Mouse (Mus musculus) large intestine, adult 2 months (tissue): ENCODE data around the gene Mcub. TPM values are rescaled to one million over a fixed set of nuclear protein-coding genes. Genes with fewer than 3 reads are reported as not detected.

Source experiments
- DNase-seq: peaks from one replicate; pipeline ENCODE4 v3.0.0-alpha.2; 2012; ENCODE audit warnings: low read depth, low spot score
- WGBS: fragments of 180-500 bp; shearing (Covaris S2); methylation state at CpG from one replicate; pipeline ENCODE4 v1.1.7; 2018; 5-methylcytosine and 5-hydroxymethylcytosine counted together
- polyA plus RNA-seq: library from polyadenylated mRNA; depleted of rRNA; stranded (reverse); fragments of >200 nt; gene quantifications from 2 replicates; pipeline ENCODE4 v1.2.3, GENCODE M21; 2012; rRNA removed

Mcub gene
- 2.2 and 2.9 TPM in 2 replicates for polyA plus RNA-seq

- peak; percentile 25 for DNase-seq
- 1% methylated on average over 63 of the region's 63 CpGs for WGBS
Observed at GRCm38 (mm10) chr3:129969432-129970395, at the start of gene Mcub. TSS of gene Mcub (minus strand) at chr3:129970206.

DNA sequence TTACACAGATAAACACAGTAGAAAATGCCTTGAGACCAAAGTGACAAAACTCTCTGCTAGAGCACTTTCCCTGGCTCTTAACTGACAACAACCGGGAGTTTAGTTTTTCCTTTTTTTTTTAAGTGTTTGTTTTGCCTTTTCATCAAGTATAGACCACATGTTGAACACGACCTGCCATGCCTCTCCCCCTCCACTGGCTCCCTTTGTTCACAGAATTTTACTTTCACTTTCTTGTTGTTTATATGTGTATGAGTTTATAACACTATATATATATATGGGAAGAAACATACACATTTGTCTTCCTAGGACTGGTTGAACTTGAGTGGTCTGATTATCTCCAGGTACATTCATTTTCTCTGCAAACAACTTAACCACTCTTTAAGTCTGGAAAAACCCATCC lies 42.9 kb upstream of the Mcub start:
- 44% methylated on average over 2 of the region's 2 CpGs for WGBS
- no peak for DNase-seq

- 52% methylated on average over 1 of the region's 1 CpGs for WGBS
- DNase-seq, result no peak
Observed at GRCm38 (mm10) chr3:130011236-130011635, 41.2 kb upstream of the Mcub start.

DNA sequence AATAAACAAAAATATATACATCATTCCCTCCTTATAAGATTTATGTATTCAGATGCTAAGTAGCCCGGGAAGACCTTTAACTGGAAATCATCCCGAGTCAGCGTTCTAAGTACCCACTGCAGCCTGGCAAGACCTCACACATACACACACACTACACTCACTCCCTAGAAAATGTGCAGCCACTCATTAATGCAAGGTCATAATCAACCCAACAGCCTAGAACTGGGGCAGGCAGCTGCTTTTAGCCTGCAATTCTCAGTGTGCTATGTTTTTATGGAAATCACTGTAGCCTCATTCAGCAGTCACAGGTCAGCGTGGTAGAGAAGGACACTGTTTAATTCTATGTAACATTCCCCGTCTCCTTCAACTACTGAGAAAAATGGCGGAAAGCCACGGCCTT lies 36.1 kb upstream of the Mcub start:
- 90% methylated on average over 7 of the region's 7 CpGs for WGBS
- no peak for DNase-seq

- 96% methylated on average over 11 of the region's 11 CpGs for WGBS
- no peak for DNase-seq
Observed at GRCm38 (mm10) chr3:130000926-130001325, 30.9 kb upstream of the Mcub start.

DNA sequence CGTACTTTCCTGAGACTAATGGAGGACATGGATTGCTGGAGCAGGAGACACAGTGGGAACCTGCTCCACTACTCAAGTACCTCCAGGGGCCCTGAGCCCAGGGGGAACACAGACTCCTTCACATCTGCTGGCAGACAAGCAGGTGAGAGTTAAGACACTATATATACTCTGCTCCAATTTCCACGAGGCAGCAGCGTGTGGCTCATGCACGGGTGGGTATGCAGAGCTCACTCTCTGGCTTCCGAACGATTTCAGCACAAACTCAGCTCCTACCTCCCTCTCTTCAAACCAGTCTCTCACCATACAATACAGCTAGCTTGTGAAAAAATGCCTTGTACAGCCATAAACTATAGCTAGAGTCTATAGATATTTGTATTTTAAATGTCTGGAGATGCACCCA lies 28.5 kb upstream of the Mcub start:
- 88% methylated on average over 6 of the region's 6 CpGs for WGBS
- no peak for DNase-seq

GRCm38 (mm10) chr3:129998001-129998400 lies 28.0 kb upstream of the Mcub start:
- DNase-seq, result no peak
- 79% methylated on average over 7 of the region's 7 CpGs for WGBS

- WGBS, result 90% methylated on average over 3 of the region's 3 CpGs
- DNase-seq, result no peak
Observed at GRCm38 (mm10) chr3:129997324-129997723, 27.3 kb upstream of the Mcub start.

DNA sequence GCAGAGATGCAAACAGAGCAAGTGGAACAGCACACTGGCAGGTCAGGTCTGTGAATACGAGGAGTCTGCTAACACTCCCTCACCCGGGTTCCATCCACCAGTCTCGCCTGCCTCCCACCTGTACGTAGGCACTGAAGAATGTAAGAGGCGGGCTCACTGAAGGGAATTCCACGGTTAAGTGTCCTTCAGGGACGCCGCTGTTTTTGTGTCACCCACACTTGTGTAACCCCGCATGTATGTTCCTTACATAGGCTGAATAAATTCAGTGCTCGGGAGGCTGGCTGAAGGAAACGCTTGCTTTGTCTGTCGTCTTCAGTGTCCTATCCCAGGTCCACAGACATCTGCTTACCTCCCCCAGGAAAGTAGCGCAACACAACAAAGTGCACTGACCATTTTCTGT lies 17.3 kb upstream of the Mcub start:
- DNase-seq, result no peak
- 96% methylated on average over 13 of the region's 13 CpGs for WGBS

DNA sequence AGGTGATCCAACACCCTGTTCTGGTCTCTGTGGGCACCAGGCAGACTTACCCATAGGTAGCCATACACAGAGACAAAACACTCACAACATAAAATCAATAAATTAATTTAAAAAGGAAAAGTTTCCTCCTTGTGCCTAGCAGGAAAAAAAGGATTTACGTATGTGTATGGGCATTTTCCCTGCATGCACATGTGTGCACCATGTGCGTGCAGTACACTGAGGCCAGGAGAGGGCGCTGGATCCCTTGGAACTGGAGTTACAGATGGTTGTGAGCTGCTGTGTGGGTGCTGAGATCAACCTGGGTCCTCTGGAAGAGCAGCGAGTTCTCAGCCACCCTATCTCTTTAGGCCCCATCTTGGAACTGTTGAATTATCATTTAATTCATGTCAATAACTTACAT lies 15.3 kb upstream of the Mcub start:
- WGBS, result 94% methylated on average over 4 of the region's 4 CpGs
- no peak for DNase-seq

GRCm38 (mm10) chr3:129984797-129985196 lies 14.8 kb upstream of the Mcub start:
- whole genome bisulfite sequencing, result 91% methylated on average over 5 of the region's 5 CpGs
- DNase-seq, result no peak

- no peak for DNase-seq
- WGBS, result 78% methylated on average over 5 of the region's 5 CpGs
Observed at GRCm38 (mm10) chr3:129982271-129982670, 12.3 kb upstream of the Mcub start.

GRCm38 (mm10) chr3:129981756-129982155 lies 11.8 kb upstream of the Mcub start:
- DNase-seq, result no peak
- 92% methylated on average over 11 of the region's 11 CpGs for WGBS

DNA sequence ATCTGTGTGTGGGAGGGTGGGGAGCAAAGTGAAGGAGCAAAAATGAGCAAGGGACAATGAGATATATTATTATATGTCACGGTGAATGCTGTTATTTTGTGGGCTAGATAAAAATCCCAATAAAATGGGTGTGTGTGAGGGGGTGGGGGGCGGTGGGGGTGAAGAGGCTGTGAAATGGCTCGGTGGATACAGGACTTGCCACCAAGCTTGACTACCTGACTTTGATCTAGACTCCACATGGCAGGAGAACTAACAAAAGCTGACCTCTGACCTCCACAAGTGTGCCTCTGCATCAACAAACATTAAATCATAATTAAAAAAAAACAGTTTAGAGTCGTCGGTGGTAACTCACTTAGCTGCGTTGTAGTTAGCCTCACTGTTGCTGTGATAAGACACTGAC lies 9.5 kb upstream of the Mcub start:
- 24% methylated on average over 6 of the region's 6 CpGs for WGBS
- no peak for DNase-seq

GRCm38 (mm10) chr3:129978716-129979115 lies 8.7 kb upstream of the Mcub start:
- 81% methylated on average over 9 of the region's 9 CpGs for WGBS
- DNase-seq, result no peak

DNA sequence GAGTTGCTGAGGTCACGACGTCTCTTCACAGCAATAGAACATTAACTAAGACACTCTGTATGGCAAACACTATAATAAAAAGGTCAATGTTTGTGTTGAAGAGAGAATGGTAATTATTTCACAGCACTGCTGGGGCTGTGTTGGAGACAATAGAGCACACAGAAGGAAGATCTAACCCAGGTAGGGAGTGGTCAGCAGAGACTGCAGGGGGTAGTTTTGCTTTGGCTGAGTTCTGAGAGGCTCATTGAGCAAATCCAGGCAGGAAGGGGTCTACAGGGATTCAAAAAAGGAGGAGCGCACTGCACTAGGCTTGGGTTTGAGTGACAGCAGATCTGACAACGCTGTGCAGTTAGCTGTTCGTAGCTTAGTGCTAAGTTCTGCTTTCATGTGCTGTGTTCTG lies 6.3 kb upstream of the Mcub start:
- no peak for DNase-seq
- 82% methylated on average over 5 of the region's 5 CpGs for WGBS

DNA sequence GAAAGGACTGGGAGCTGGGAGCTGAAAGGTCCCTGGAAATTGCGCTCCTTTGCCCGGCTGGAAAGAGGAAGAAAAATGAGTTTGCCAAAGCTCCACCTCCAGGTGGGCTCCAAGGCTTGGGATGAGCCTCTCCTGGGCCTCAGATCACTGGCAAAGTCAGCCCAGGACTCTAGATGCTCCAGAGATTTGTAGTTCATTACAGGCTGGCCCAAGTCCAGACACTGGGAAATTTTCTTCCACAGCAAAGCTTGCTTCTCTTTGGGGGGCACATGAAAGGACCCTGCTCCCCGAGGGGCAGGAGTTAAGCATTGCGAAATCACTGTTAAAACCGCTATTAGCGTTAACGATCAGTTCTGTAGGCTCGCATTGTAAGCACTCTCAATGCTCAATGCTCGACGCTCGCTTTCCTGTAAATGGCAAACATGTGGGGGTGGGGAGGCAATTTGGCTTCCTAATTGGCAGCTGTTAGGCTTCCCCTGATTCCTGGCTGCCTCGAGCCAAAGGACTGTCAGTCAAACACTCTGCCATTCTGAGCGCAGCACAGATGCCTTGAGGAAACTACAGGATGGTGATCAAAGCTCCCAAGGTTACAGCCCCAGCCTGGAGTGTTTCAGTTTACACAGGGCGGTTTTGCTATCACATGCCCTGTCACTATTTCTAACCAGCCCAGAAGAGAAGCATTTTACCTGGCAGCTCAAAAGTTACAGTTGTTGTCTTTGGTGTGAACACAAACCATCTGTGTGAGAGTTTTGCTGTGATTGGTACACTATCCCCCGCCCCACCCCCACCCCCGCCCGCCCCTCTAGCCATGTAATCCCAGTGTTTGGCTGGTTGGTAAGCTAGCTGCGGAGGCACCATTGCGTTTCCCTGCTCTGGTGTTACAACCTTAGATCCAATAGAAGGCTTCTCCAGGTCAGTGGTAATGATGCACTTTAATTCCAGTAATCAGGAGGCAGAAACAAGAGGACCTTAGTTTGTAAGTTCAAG lies 816 bp upstream of the Mcub start:
- 11% methylated on average over 19 of the region's 19 CpGs for WGBS
- DNase-seq, result peak; percentile 50

- WGBS, result 55% methylated on average over 10 of the region's 10 CpGs
- no peak for DNase-seq
Observed at GRCm38 (mm10) chr3:129969031-129969430, 975 bp downstream of the Mcub start.

- DNase-seq, result no peak
- WGBS, result 80% methylated on average over 9 of the region's 9 CpGs
Observed at GRCm38 (mm10) chr3:129967874-129968273, 2.1 kb downstream of the Mcub start.

GRCm38 (mm10) chr3:129964681-129965080 lies 5.3 kb downstream of the Mcub start:
- DNase-seq, result no peak
- 58% methylated on average over 8 of the region's 8 CpGs for WGBS
